Comparison of ENCODE assay signal across 8 mouse cellular contexts in the genomic region with DNA sequence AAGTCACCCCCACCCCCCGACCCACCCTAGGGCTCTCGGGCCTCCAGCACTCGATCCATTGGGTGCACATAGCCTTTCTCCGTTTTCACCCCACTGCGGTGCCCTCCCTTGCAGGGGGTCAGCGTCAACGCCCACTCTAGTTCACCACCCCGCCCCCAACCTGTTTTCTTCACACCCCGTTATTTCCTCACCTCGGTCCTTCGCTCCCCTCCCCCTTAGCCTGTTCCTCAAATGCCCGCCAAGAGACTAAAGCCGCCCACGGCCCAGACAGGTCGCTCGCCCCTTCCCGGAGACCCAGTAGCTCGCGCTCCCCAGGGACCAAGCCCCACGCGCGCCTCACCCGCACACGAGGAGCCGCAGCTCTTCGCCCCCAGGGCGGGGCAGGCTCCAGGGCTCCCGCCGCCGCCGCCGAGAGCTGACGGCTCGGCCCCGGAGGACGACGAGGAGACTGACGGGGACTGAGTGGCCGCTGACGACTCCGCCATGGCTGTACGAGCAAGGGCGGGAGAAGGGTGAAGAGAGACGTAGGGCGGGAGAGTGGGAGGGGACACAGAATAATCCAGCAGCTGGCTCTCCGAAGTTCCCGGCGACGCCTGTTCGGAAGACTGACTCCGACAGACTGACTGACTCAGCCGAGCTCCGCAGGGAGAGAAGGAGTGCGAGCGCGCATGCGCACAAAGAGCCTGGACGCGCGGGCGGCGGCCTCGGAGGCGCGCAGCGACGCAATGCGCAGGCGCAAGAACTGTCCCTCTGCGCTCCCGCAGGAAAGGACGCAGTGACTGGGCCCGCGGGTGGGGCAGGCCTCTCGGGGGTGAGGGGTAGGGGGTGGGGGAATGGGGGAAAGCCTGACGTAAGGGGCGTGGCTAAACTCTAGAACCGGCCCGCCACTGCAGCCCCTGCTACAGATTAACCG. TPM values are rescaled to one million over a fixed set of nuclear protein-coding genes. Genes with fewer than 3 reads are reported as not detected.
DNase-seq lines count a peak whose midpoint lies in the region; ATAC-seq and TF ChIP-seq lines count a peak whose summit lies in the region.

A gene (minus strand): TSS at position 683 of the 913 bp plus-strand sequence.

- no peak for TF ChIP-seq EP300 in CH12.LX (IDR thresholded peaks at IDR 0.05; ENCODE audit: low read length)
- no peak for TF ChIP-seq EP300 in heart, postnatal 0 days (IDR thresholded peaks at IDR 0.05; ENCODE audit: low read depth)

- H3K79me2 ChIP-seq in CH12.LX (replicated peaks; ENCODE audit: control insufficient read depth, extremely low read depth, insufficient read depth, poor library complexity, severe bottlenecking), result peaks cover 38% of the 10 kb centered on the region

- H3K9me3 ChIP-seq in CH12.LX (replicated peaks; ENCODE audit: low read length), result no peaks in the 10 kb centered on the region
- no peaks in the 10 kb centered on the region for H3K9me3 ChIP-seq in forebrain, embryonic 12.5 days
- no peaks in the 10 kb centered on the region for H3K9me3 ChIP-seq in heart, postnatal 0 days (replicated peaks; ENCODE audit: control insufficient read depth, low read length)
- no peaks in the 10 kb centered on the region for H3K9me3 ChIP-seq in liver, embryonic 16.5 days (replicated peaks; ENCODE audit: control insufficient read depth, low read length)
- no peaks in the 10 kb centered on the region for H3K9me3 ChIP-seq in neural tube, embryonic 13.5 days

- WGBS in forebrain, embryonic 12.5 days, result under 1% methylated on average over 80 of the region's 80 CpGs
- under 1% methylated on average over 78 of the region's 80 CpGs for WGBS in heart, postnatal 0 days
- WGBS in liver, embryonic 16.5 days (ENCODE audit: insufficient replicate concordance), result under 1% methylated on average over 80 of the region's 80 CpGs
- under 1% methylated on average over 80 of the region's 80 CpGs for WGBS in neural tube, embryonic 13.5 days

- TF ChIP-seq POLR2A in CH12.LX (IDR thresholded peaks at IDR 0.05; ENCODE audit: low read depth, low read length), result peak; percentile 99
- peak; percentile 97 for TF ChIP-seq POLR2A in testis, adult 2 months (IDR thresholded peaks at IDR 0.05; ENCODE audit: control insufficient read depth, low read depth, low read length)

- dilution Hi-C loops in CH12.LX (cut with MboI; ENCODE audit: extremely low pct_ligation_motif_present, extremely low pct_unique_long_range_greater_than_20kb, low sequenced_read_pairs), result no loop called here

- H3K4me3 ChIP-seq in CH12.LX (replicated peaks in 1 of 3; ENCODE audit: low read depth in 2 of 3, low read length in 2 of 3, poor library complexity in 1 of 3), result peak within 1 kb of the TSS; percentile 73 to 97 (median 88)
- H3K4me3 ChIP-seq in forebrain, embryonic 12.5 days (replicated peaks), result peak within 1 kb of the TSS; percentile 94
- peak within 1 kb of the TSS; percentile 95 for H3K4me3 ChIP-seq in heart, postnatal 0 days (ENCODE audit: low read depth, low read length)
- H3K4me3 ChIP-seq in liver, embryonic 16.5 days (ENCODE audit: low read depth, low read length), result peak within 1 kb of the TSS; percentile 99
- H3K4me3 ChIP-seq in neural tube, embryonic 13.5 days, result peak within 1 kb of the TSS; percentile 72
- peak within 1 kb of the TSS; percentile 97 for H3K4me3 ChIP-seq in testis, adult 2 months (ENCODE audit: control insufficient read depth, low read depth, low read length)

- H3K36me3 ChIP-seq in CH12.LX (replicated peaks in 1 of 2; ENCODE audit: control insufficient read depth in 1 of 2, insufficient read depth in 1 of 2, low read length in 1 of 2), result peaks cover 0 to 13% of the 10 kb centered on the region in 2 experiments
- no peaks in the 10 kb centered on the region; the same call in 1 of the 2 replicates for H3K36me3 ChIP-seq in forebrain, embryonic 12.5 days (replicated peaks)
- no peaks in the 10 kb centered on the region for H3K36me3 ChIP-seq in heart, postnatal 0 days (replicated peaks; ENCODE audit: control insufficient read depth, insufficient read depth, low read length)
- H3K36me3 ChIP-seq in liver, embryonic 16.5 days (ENCODE audit: control insufficient read depth, insufficient read depth), result no peaks in the 10 kb centered on the region
- H3K36me3 ChIP-seq in neural tube, embryonic 13.5 days, result no peaks in the 10 kb centered on the region
- H3K36me3 ChIP-seq in testis, adult 2 months (ENCODE audit: control insufficient read depth, insufficient read depth, low read length), result no peaks in the 10 kb centered on the region

- no peak for TF ChIP-seq CTCF in CH12.LX (conservative IDR thresholded peaks at IDR 0.05 in 1 of 2, IDR thresholded peaks at IDR 0.05 in 1 of 2; ENCODE audit: low read depth in 2 of 2, low read length in 2 of 2)
- no peak for TF ChIP-seq CTCF in heart, postnatal 0 days (IDR thresholded peaks at IDR 0.05; ENCODE audit: low read depth)
- no peak for TF ChIP-seq CTCF in testis, adult 2 months (IDR thresholded peaks at IDR 0.05; ENCODE audit: control insufficient read depth, insufficient read depth, insufficient replicate concordance, low read depth, low read length)

- H3K4me2 ChIP-seq in CH12.LX (ENCODE audit: insufficient read depth, low read depth, poor library complexity, severe bottlenecking), result peak within 1 kb of the TSS; percentile 98
- peak within 1 kb of the TSS; percentile 64 for H3K4me2 ChIP-seq in forebrain, embryonic 12.5 days
- H3K4me2 ChIP-seq in heart, postnatal 0 days (ENCODE audit: low read depth, low read length), result peak within 1 kb of the TSS; percentile 77
- peak within 1 kb of the TSS; percentile 92 for H3K4me2 ChIP-seq in liver, embryonic 16.5 days (ENCODE audit: low read depth, low read length)
- H3K4me2 ChIP-seq in neural tube, embryonic 13.5 days, result peak within 1 kb of the TSS; percentile 80

- H3K4me1 ChIP-seq in CH12.LX (ENCODE audit: control insufficient read depth in 1 of 2, insufficient read depth in 2 of 2), result peaks cover 2 to 48% of the 10 kb centered on the region in 2 experiments
- peaks cover 33% of the 10 kb centered on the region for H3K4me1 ChIP-seq in forebrain, embryonic 12.5 days
- peaks cover 18% of the 10 kb centered on the region for H3K4me1 ChIP-seq in heart, postnatal 0 days (ENCODE audit: control insufficient read depth, insufficient read depth)
- H3K4me1 ChIP-seq in liver, embryonic 16.5 days (ENCODE audit: control insufficient read depth, low read depth, low read length), result peaks cover 14% of the 10 kb centered on the region
- H3K4me1 ChIP-seq in neural tube, embryonic 13.5 days (replicated peaks), result peaks cover 39% of the 10 kb centered on the region
- H3K4me1 ChIP-seq in testis, adult 2 months (ENCODE audit: control insufficient read depth, insufficient read depth, low read length), result peaks cover 5% of the 10 kb centered on the region

- TF ChIP-seq RAD21 in CH12.LX (IDR thresholded peaks at IDR 0.05; ENCODE audit: low read depth, low read length), result no peak

- H3K27ac ChIP-seq in CH12.LX (ENCODE audit: insufficient read depth, low read depth), result peak within 1 kb of the TSS; percentile 83
- peak within 1 kb of the TSS; percentile 100 for H3K27ac ChIP-seq in forebrain, embryonic 12.5 days
- H3K27ac ChIP-seq in heart, postnatal 0 days (ENCODE audit: low read depth), result peak within 1 kb of the TSS; percentile 100
- H3K27ac ChIP-seq in liver, embryonic 16.5 days (ENCODE audit: low read length), result peak within 1 kb of the TSS; percentile 99
- peak within 1 kb of the TSS; percentile 99 for H3K27ac ChIP-seq in neural tube, embryonic 13.5 days (replicated peaks)
- peak within 1 kb of the TSS; percentile 96 for H3K27ac ChIP-seq in testis, adult 2 months (ENCODE audit: control insufficient read depth, insufficient read depth, low read depth, low read length)

- peak; percentile 93 for ATAC-seq in forebrain, embryonic 12.5 days (ENCODE audit: low FRiP score)
- peak; percentile 90 for ATAC-seq in heart, postnatal 0 days (ENCODE audit: insufficient read depth, low read depth)
- peak; percentile 92 for ATAC-seq in liver, embryonic 16.5 days (ENCODE audit: low read depth)
- peak; percentile 93 for ATAC-seq in neural tube, embryonic 13.5 days (ENCODE audit: low read depth)

- DNase-seq in CH12.LX (ENCODE audit: extremely low read depth), result peak; percentile 96
- DNase-seq in c-Kit-positive CD71-positive TER-119-negative erythroid progenitor cells, embryonic 14.5 days (ENCODE audit: low read depth), result peak; percentile 92
- peak; percentile 98 for DNase-seq in heart, postnatal 0 days (ENCODE audit: low spot score)
- DNase-seq in kidney, postnatal 4 days, result peak; percentile 98 to 99

- in situ Hi-C loops in CH12.LX (cut with MboI; ENCODE audit: low pct_ligation_motif_present, low pct_unique_long_range_greater_than_20kb, low sequenced_read_pairs), result no loop called here

- H3K27me3 ChIP-seq in CH12.LX (replicated peaks), result no peaks in the 10 kb centered on the region
- H3K27me3 ChIP-seq in forebrain, embryonic 12.5 days, result no peaks in the 10 kb centered on the region
- H3K27me3 ChIP-seq in heart, postnatal 0 days (ENCODE audit: control insufficient read depth, insufficient read depth, low read length), result no peaks in the 10 kb centered on the region
- H3K27me3 ChIP-seq in liver, embryonic 16.5 days (ENCODE audit: control insufficient read depth, insufficient read depth, low read depth, low read length), result no peaks in the 10 kb centered on the region
- no peaks in the 10 kb centered on the region for H3K27me3 ChIP-seq in neural tube, embryonic 13.5 days
- no peaks in the 10 kb centered on the region for H3K27me3 ChIP-seq in testis, adult 2 months (ENCODE audit: control insufficient read depth, insufficient read depth, low read length)

- peak within 1 kb of the TSS; percentile 97 for H3K9ac ChIP-seq in CH12.LX (ENCODE audit: insufficient read depth, low read depth)
- peak within 1 kb of the TSS; percentile 99 for H3K9ac ChIP-seq in forebrain, embryonic 12.5 days
- peak within 1 kb of the TSS; percentile 94 for H3K9ac ChIP-seq in heart, postnatal 0 days (replicated peaks; ENCODE audit: low read depth, low read length)
- peak within 1 kb of the TSS; percentile 99 for H3K9ac ChIP-seq in liver, embryonic 16.5 days (ENCODE audit: low read depth, low read length)
- H3K9ac ChIP-seq in neural tube, embryonic 13.5 days, result peak within 1 kb of the TSS; percentile 97

TF ChIP-seq in CH12.LX, 34 proteins besides CTCF, POLR2A, EP300 and RAD21 (continues in another document):
- TF ChIP-seq MXI1 (IDR thresholded peaks at IDR 0.05; ENCODE audit: low read depth, low read length), result peak; percentile 43; the same call in 1 of the 2 replicates
- TF ChIP-seq MAX (IDR thresholded peaks at IDR 0.05; ENCODE audit: low read length), result no peak; the same call in 1 of the 2 replicates

RNA-seq across cellular contexts. Expression of the gene that starts here (rescaled TPM):
- total RNA-seq in CH12.LX (2012; rRNA removed) (29.0 and 32.7 TPM in 2 replicates), CH12.LX (2014; rRNA removed) (33.0 and 39.1 TPM in 2 replicates)
- polyA plus RNA-seq in CH12.LX (2012; ENCODE audit: insufficient read length, low read depth), result 97.5 and 102 TPM in 2 replicates
- polyA plus RNA-seq in forebrain, embryonic 12.5 days (2016; fragmentation: Nextera tagmentation; extraction: Ambion mirVana), result 383 and 409 TPM in 2 replicates
- 67.7 and 70.4 TPM in 2 replicates for total RNA-seq in heart, postnatal 0 days (2014; rRNA removed; ENCODE audit: low replicate concordance)
- polyA plus RNA-seq in heart, postnatal 0 days (2015; fragmentation: Nextera tagmentation; extraction: Ambion mirVana), result 99.7 and 105 TPM in 2 replicates
- 59.7 and 63.8 TPM in 2 replicates for polyA plus RNA-seq in liver, embryonic 16.5 days (2015; fragmentation: Nextera tagmentation; extraction: Ambion mirVana)
- polyA plus RNA-seq in neural tube, embryonic 13.5 days (2015; fragmentation: Nextera tagmentation; extraction: Ambion mirVana), result 518 and 529 TPM in 2 replicates
- 70.5 and 88.7 TPM in 2 replicates for polyA plus RNA-seq in testis, adult 2 months (2012; rRNA removed)

Comparison
In these comparisons a context has a peak if more than half of its experiments do, and no peak if none do; other contexts are left out.
1. Peak in every context shown above with its lines: DNase-seq, ATAC-seq, H3K4me3 ChIP-seq and H3K27ac ChIP-seq.